Mouse (Mus musculus): ENCODE results near the gene Tmem132c.

DNA sequence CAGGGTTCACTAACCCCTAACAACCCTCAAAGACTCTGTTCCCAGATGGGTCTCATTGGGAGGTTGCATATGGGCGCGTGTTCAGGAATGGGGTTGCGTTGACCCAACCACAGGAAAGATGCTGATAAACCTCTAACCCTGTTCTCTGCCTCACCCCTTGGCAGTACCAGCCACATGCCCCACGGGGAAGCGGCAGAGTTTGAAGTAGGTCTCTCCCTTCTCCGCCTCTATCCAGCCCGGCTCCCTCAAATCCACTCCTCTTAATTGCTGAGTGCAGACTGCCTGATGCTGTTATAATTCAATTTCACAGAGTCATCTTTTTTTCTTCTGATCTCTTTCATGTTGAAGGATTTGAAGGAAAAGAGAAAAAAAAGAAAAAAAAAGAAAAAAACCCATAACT lies 128.2 kb downstream of the Tmem132c start:
- TF ChIP-seq CTCF (IDR thresholded peaks at IDR 0.05; ENCODE audit: insufficient read depth, low read length) (no peak), POLR2A (IDR thresholded peaks at IDR 0.05; ENCODE audit: borderline replicate concordance, extremely low read depth, low read depth, low read length) (no peak)
